Mouse (Mus musculus) ES-E14 (cell line): ENCODE measurements at regions not wholly inside any gene's neighbourhood (a gene's known extent, or its start where the extent isn't known, plus 50 kb on each side); places are given as distances from the start of the nearest gene placed in this dataset.

ENCODE experiments used
- CHD2 ChIP-seq: IDR thresholded peaks from 2 replicates; pipeline ENCODE4 v1.6.1; 2014; ENCODE audit warnings: mild to moderate bottlenecking, low read depth, low read length, inconsistent platforms
- HCFC1 ChIP-seq: IDR thresholded peaks from 2 replicates; pipeline ENCODE4 v1.6.1; 2012; ENCODE audit warnings: low read length, inconsistent platforms, borderline replicate concordance; ENCODE audit not compliant: insufficient read depth
- MAFK ChIP-seq: IDR thresholded peaks from 2 replicates; pipeline ENCODE4 v1.6.1; 2014; ENCODE audit warnings: mild to moderate bottlenecking, low read depth, low read length, inconsistent platforms; ENCODE audit not compliant: insufficient read depth
- ZC3H11A ChIP-seq: IDR thresholded peaks from 2 replicates; pipeline ENCODE4 v1.6.1; 2012; ENCODE audit warnings: low read depth, mild to moderate bottlenecking, inconsistent platforms, low read length, borderline replicate concordance
- ZNF384 ChIP-seq: IDR thresholded peaks from 2 replicates; pipeline ENCODE4 v1.6.1; 2012; ENCODE audit warnings: low read depth, low read length, inconsistent platforms

DNA sequence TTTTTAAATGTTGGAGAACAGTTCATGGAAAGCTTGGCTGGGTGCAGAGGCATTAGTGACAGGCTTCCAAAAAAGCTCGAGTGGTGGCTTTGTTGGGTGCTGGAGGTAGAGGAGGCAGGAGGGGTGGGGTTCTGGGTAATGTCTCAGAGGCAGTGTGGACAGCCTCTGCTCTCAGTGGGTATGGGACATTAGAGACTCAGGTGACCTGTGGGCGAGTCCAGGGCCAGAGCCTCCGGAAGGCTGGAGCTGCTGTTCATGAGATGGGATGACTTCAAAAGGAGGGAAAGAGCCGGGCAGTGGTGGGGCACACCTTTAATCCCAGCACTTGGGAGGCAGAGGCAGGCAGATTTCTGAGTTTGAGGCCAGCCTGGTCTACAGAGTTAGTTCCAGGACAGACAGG is 57.5 kb upstream of the Gm11733 start:
- TF ChIP-seq HCFC1 (no peak), ZNF384 (no peak), MAFK (no peak), ZC3H11A (no peak), CHD2 (no peak)
